Mouse (Mus musculus): Measurements from ENCODE around the gene Sbds. TPM values are rescaled to one million over a fixed set of nuclear protein-coding genes. Genes with fewer than 3 reads are reported as not detected.

Sbds gene
- polyA plus RNA-seq, 1 experiment = 94.9 TPM

DNA sequence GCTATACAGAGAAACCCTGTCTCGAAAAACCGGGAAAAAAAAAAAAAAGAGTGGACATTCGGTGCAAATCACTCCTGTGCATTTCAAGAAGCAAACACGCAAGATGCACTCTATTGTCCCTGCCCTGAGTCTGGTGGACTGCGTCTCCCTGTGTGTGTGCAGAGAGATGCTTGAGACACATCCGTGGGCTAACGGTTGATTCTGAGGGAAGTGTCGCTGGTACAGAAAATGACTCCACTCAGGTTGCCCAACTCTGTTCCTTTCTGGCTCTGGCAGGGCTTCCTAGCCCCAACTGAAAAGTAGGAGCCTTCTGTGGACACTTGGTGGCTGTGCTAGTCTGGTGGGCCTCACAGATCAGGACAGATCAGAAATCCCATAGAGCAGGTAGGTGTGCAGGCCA lies 19.0 kb downstream of the Sbds start:
- TF ChIP-seq POLR2A (IDR thresholded peaks at IDR 0.05; ENCODE audit: extremely low read depth, insufficient read depth, low read length) = no peak
- TF ChIP-seq CTCF (IDR thresholded peaks at IDR 0.05; ENCODE audit: extremely low read depth, insufficient read depth, low read length) = no peak
- peaks cover 1% of the 10 kb centered on the region; the same call in 1 of the 2 replicates for H3K4me1 ChIP-seq (ENCODE audit: control insufficient read depth, insufficient read depth, low read length)
- H3K4me3 ChIP-seq (ENCODE audit: insufficient read depth, low read length) = no peak overlapping the region
- H3K27ac ChIP-seq (ENCODE audit: insufficient read depth, low read length) = no peak overlapping the region

DNA sequence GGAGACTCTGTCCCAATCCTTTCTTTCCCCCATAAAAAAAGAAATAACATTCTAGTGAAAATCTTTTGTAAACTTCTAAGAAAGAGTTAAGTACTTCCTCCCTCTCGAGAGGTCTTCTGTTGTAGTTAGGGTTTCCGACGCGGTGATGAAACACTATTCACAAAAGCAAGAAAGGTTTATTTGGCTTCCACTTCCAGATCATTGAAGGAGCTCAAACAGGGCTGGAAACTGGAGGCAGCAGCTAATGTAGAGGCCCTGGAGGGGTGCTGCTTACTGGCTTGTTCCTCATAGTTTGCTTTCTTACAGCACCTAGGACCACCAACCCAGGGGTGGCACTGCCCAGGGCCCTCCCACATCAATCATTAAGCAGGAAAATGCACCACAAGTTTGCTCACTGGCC lies 27.2 kb downstream of the Sbds start:
- no peak for TF ChIP-seq POLR2A (IDR thresholded peaks at IDR 0.05; ENCODE audit: extremely low read depth, insufficient read depth, low read length)
- TF ChIP-seq CTCF (IDR thresholded peaks at IDR 0.05; ENCODE audit: extremely low read depth, insufficient read depth, low read length) = no peak
- no peak overlapping the region for H3K4me3 ChIP-seq (ENCODE audit: insufficient read depth, low read length)
- peaks cover 10% of the 10 kb centered on the region for H3K4me1 ChIP-seq (ENCODE audit: control insufficient read depth, insufficient read depth, low read length)
- H3K27ac ChIP-seq (ENCODE audit: insufficient read depth, low read length) = no peak overlapping the region

GRCm38 (mm10) chr5:130226790-130227189 lies 28.5 kb downstream of the Sbds start:
- Histone ChIP-seq H3K4me3 (ENCODE audit: insufficient read depth, low read length) (no peak overlapping the region), H3K4me1 (ENCODE audit: control insufficient read depth, insufficient read depth, low read length) (peaks cover 10% of the 10 kb centered on the region), H3K27ac (ENCODE audit: insufficient read depth, low read length) (no peak overlapping the region)
- TF ChIP-seq CTCF (IDR thresholded peaks at IDR 0.05; ENCODE audit: extremely low read depth, insufficient read depth, low read length) (no peak), POLR2A (IDR thresholded peaks at IDR 0.05; ENCODE audit: extremely low read depth, insufficient read depth, low read length) (no peak)

- TF ChIP-seq POLR2A (IDR thresholded peaks at IDR 0.05; ENCODE audit: extremely low read depth, insufficient read depth, low read length) (peak; percentile 43; the same call in 1 of the 2 replicates), CTCF (IDR thresholded peaks at IDR 0.05; ENCODE audit: extremely low read depth, insufficient read depth, low read length) (peak; percentile 32)
- Histone ChIP-seq H3K4me1 (ENCODE audit: control insufficient read depth, insufficient read depth, low read length) (peaks cover 5% of the 10 kb centered on the region), H3K4me3 (ENCODE audit: insufficient read depth, low read length) (peak overlapping the region; percentile 84), H3K27ac (ENCODE audit: insufficient read depth, low read length) (peak overlapping the region; percentile 53)
These were observed 33.0 kb downstream of the Sbds start for GRCm38 (mm10) chr5:130222146-130223004.

DNA sequence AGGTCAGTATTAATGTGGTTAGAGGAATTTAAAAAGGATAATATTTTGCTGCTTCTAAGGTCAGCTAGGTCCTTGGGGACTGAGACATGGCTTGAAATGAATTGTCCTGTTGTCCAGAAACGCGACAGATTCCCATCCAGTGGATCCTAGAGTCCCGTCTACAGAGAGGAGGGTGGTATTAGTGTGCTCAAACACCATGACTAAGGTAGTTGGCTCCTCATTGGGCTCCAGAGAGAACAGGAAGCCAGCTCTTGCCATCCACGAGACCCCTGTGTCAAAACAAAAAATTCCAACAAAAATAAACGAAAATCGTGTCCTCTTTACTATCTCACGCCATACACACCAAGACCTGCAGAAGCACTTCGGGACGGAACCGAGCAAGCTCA lies 33.6 kb downstream of the Sbds start:
- TF ChIP-seq CTCF (IDR thresholded peaks at IDR 0.05; ENCODE audit: extremely low read depth, insufficient read depth, low read length) (no peak), POLR2A (IDR thresholded peaks at IDR 0.05; ENCODE audit: extremely low read depth, insufficient read depth, low read length) (no peak)
- H3K27ac ChIP-seq (ENCODE audit: insufficient read depth, low read length) = peak overlapping the region; percentile 53
- H3K4me1 ChIP-seq (ENCODE audit: control insufficient read depth, insufficient read depth, low read length) = peaks cover 2% of the 10 kb centered on the region
- H3K4me3 ChIP-seq (ENCODE audit: insufficient read depth, low read length) = peak overlapping the region; percentile 84

GRCm38 (mm10) chr5:130221316-130221715 lies 34.0 kb downstream of the Sbds start:
- Histone ChIP-seq H3K4me1 (ENCODE audit: control insufficient read depth, insufficient read depth, low read length) (peaks cover 2% of the 10 kb centered on the region), H3K27ac (ENCODE audit: insufficient read depth, low read length) (no peak overlapping the region)
- no peak for TF ChIP-seq POLR2A (IDR thresholded peaks at IDR 0.05; ENCODE audit: extremely low read depth, insufficient read depth, low read length)
- TF ChIP-seq CTCF (IDR thresholded peaks at IDR 0.05; ENCODE audit: extremely low read depth, insufficient read depth, low read length) = no peak

DNA sequence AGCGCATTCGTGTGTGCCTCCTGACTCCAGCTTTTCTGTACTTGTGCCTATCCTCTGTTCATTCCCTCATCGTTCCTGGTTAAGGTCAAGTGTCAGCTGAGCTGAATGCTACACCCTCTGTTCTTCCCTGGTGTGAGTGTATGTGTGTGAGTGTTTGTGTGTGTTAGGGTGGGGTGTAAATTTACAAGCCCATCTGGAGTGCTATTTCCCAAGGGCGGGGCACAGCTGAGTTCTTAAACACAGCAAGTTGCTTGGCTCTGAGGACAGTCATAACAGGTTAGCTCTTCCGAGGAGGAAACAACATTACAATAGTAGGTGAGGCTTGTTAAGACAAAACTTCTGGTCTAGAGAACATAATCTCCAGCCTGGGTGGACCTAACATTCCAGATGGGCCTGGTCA lies 37.0 kb downstream of the Sbds start:
- Histone ChIP-seq H3K4me3 (ENCODE audit: insufficient read depth, low read length) (no peak overlapping the region), H3K27ac (ENCODE audit: insufficient read depth, low read length) (no peak overlapping the region), H3K4me1 (ENCODE audit: control insufficient read depth, insufficient read depth, low read length) (no peaks in the 10 kb centered on the region; the same call in 1 of the 2 replicates)
- TF ChIP-seq CTCF (IDR thresholded peaks at IDR 0.05; ENCODE audit: extremely low read depth, insufficient read depth, low read length) = no peak
- TF ChIP-seq POLR2A (IDR thresholded peaks at IDR 0.05; ENCODE audit: extremely low read depth, insufficient read depth, low read length) = no peak

More at GRCm38 (mm10) chr5:130221316-130221715, 34.0 kb downstream of the Sbds start:
- peak overlapping the region; percentile 84 for H3K4me3 ChIP-seq (ENCODE audit: insufficient read depth, low read length)

DNA sequence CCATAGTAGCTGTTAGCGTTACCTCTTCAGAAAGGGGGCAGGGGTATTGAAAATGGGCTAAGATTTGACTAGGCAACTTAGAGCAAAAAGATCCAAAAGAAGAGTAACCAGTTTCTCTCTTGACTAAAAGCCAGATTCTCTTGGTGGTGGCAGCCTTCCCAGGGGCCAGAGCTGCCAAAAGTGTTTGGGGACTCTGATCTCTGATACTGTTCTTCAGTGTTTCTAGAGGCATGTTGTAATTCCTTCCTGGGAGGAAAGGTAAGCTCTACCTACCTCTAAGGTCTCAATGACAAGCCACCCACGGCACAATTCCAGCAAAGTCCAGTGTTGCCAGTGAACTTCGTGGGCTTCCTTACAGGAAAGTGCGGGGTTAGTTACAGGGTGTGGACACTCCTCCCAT lies 37.9 kb downstream of the Sbds start:
- Histone ChIP-seq H3K27ac (ENCODE audit: insufficient read depth, low read length) (no peak overlapping the region), H3K4me3 (ENCODE audit: insufficient read depth, low read length) (no peak overlapping the region)
- TF ChIP-seq POLR2A (IDR thresholded peaks at IDR 0.05; ENCODE audit: extremely low read depth, insufficient read depth, low read length) (no peak), CTCF (IDR thresholded peaks at IDR 0.05; ENCODE audit: extremely low read depth, insufficient read depth, low read length) (no peak)

DNA sequence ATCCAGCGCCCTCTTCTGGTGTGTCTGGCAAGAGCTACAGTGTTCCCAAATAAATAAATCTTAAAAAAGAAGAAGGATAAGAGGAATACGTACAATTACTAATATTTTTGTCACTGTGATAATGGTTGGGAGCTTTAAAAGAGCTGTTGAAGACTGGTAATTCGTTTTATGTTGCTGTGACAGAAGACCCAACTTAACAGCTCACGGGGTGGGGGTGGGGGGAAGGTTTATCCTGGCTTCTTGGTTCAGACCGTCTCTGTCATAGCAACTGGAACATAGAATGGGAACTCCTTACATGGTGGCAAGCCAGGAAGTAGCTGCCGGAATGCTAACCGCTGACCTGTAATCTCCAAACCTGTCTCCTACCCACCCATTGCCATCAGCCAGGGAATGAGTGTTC lies 38.5 kb downstream of the Sbds start, which contains the start of gene Tmem248:
TSS of gene Tmem248 (plus strand) at position 301 of the 400 bp plus-strand sequence.
- Histone ChIP-seq H3K4me1 (ENCODE audit: control insufficient read depth, insufficient read depth, low read length) (no peaks in the 10 kb centered on the region; the same call in 1 of the 2 replicates), H3K4me3 (ENCODE audit: insufficient read depth, low read length) (no peak within 1 kb of the TSS), H3K27ac (ENCODE audit: insufficient read depth, low read length) (no peak within 1 kb of the TSS)
- TF ChIP-seq POLR2A (IDR thresholded peaks at IDR 0.05; ENCODE audit: extremely low read depth, insufficient read depth, low read length) (no peak), CTCF (IDR thresholded peaks at IDR 0.05; ENCODE audit: extremely low read depth, insufficient read depth, low read length) (no peak)

More for the DNA sequence above, 37.9 kb downstream of the Sbds start:
- no peaks in the 10 kb centered on the region; the same call in 1 of the 2 replicates for H3K4me1 ChIP-seq (ENCODE audit: control insufficient read depth, insufficient read depth, low read length)

DNA sequence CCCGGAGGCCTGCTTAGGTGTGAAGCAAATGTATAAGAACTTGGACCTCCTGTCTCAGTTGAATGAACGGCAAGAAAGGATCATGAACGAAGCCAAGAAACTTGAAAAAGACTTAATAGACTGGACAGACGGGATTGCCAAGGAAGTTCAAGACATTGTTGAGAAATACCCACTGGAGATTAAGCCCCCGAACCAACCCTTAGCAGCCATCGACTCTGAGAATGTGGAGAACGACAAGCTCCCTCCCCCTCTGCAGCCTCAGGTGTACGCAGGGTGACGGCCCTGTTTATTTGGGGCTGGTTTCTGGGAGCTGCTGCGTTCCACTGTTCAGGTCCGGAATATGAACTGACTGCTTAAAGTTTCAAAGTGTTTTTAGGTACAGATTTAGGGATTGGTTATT lies 42.4 kb downstream of the Sbds start:
- TF ChIP-seq POLR2A (IDR thresholded peaks at IDR 0.05; ENCODE audit: extremely low read depth, insufficient read depth, low read length) = no peak
- no peak for TF ChIP-seq CTCF (IDR thresholded peaks at IDR 0.05; ENCODE audit: extremely low read depth, insufficient read depth, low read length)
- H3K4me3 ChIP-seq (ENCODE audit: insufficient read depth, low read length) = no peak overlapping the region
- no peaks in the 10 kb centered on the region for H3K4me1 ChIP-seq (ENCODE audit: control insufficient read depth, insufficient read depth, low read length)
- no peak overlapping the region for H3K27ac ChIP-seq (ENCODE audit: insufficient read depth, low read length)
